Mouse (Mus musculus): ENCODE measurements around the gene Ankrd10.

DNA sequence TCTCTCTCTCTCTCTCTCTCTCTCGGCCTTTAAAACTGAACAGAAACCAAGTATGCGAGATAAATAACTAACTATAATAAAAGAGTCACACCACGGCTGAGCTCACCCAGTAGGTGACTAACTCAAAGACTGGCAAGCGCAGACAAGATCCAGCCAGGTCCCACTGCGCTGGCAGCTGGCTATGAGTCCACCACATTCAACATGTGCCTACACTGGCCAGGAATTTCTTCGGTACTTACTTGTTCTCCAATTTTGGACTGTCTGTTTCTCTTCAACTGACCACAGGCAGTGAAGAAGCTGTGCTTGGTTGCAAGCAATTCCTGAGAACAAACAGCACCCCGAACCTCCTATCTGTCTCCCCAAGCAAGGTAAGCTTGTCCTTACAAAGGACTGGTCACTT lies 2.1 kb downstream of the Ankrd10 start:
- TF ChIP-seq CTCF (IDR thresholded peaks at IDR 0.05; ENCODE audit: low read depth, low read length) (no peak), POLR2A (IDR thresholded peaks at IDR 0.05; ENCODE audit: extremely low read depth, insufficient read depth, low read length) (no peak)

All from liver, adult 2 months (tissue).